10 mouse cellular contexts compared by ENCODE assay signal in the genomic region with DNA sequence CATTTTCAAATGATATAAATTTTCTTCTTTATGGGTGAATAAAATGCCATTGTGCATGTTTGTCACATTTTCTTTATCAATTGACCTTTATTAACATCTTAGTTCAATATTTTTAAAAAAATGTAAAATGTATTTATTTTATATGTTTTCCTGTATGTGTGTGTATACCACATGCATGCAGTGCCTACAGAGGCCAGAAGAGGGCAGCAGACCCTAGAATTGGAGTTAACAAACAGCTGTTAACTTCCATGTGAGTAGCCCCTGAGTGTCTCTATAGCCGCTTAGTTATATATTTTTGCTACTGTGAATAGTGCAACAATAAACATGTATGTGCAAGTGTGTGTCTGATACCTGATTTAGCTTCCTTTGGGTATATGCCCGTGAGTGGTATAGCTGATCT. TPM values are rescaled to one million over a fixed set of nuclear protein-coding genes. Genes with fewer than 3 reads are reported as not detected.
DNase-seq lines count a peak whose midpoint lies in the region; ATAC-seq and TF ChIP-seq lines count a peak whose summit lies in the region.
"Had no signal": no experiment of that assay in that cellular context is flagged by ENCODE, and none has a peak within 500 bp of the region (broad histone marks: within the 10 kb centered on the region; RNA-seq: fewer than 3 reads in every experiment).

No protein-coding gene starts in this region.

- no peak overlapping the region for H3K4me3 ChIP-seq in hindbrain, postnatal 0 days (ENCODE audit: low read length)
- no peak overlapping the region for H3K4me3 ChIP-seq in hindbrain, embryonic 13.5 days
- no peak overlapping the region for H3K4me3 ChIP-seq in embryonic facial prominence, embryonic 11.5 days (ENCODE audit: low read depth, low read length)

- H3K9ac ChIP-seq in hindbrain, postnatal 0 days (replicated peaks; ENCODE audit: low read length), result no peak overlapping the region
- no peak overlapping the region for H3K9ac ChIP-seq in hindbrain, embryonic 13.5 days
- no peak overlapping the region for H3K9ac ChIP-seq in embryonic facial prominence, embryonic 11.5 days (replicated peaks; ENCODE audit: low read length)

- no peak overlapping the region for H3K27ac ChIP-seq in hindbrain, postnatal 0 days
- H3K27ac ChIP-seq in hindbrain, embryonic 13.5 days, result no peak overlapping the region
- H3K27ac ChIP-seq in embryonic facial prominence, embryonic 11.5 days (replicated peaks; ENCODE audit: low read depth, low read length), result no peak overlapping the region
- H3K27ac ChIP-seq: macrophage had no signal

- H3K9me3 ChIP-seq in hindbrain, postnatal 0 days (ENCODE audit: low read length), result no peaks in the 10 kb centered on the region
- H3K9me3 ChIP-seq in hindbrain, embryonic 13.5 days, result no peaks in the 10 kb centered on the region; the same call in 1 of the 2 replicates
- H3K9me3 ChIP-seq in embryonic facial prominence, embryonic 11.5 days (replicated peaks; ENCODE audit: control insufficient read depth, low read length), result no peaks in the 10 kb centered on the region

- H3K36me3 ChIP-seq in hindbrain, postnatal 0 days (ENCODE audit: insufficient read depth, low read length), result no peaks in the 10 kb centered on the region
- H3K36me3 ChIP-seq in hindbrain, embryonic 13.5 days, result no peaks in the 10 kb centered on the region
- no peaks in the 10 kb centered on the region for H3K36me3 ChIP-seq in embryonic facial prominence, embryonic 11.5 days (replicated peaks; ENCODE audit: control insufficient read depth, insufficient read depth, low read depth, low read length)

- peak; percentile 59 for TF ChIP-seq CTCF in hindbrain, postnatal 0 days (IDR thresholded peaks at IDR 0.05; ENCODE audit: low read depth)

- H3K27me3 ChIP-seq in hindbrain, postnatal 0 days (ENCODE audit: insufficient read depth, low read length), result no peaks in the 10 kb centered on the region
- H3K27me3 ChIP-seq in hindbrain, embryonic 13.5 days, result no peaks in the 10 kb centered on the region
- H3K27me3 ChIP-seq in embryonic facial prominence, embryonic 11.5 days (ENCODE audit: control insufficient read depth, insufficient read depth, low read length), result no peaks in the 10 kb centered on the region

- DNase-seq in hindbrain, postnatal 0 days (ENCODE audit: low spot score), result peak; percentile 24
- DNase-seq in urinary bladder, postnatal 14 days (ENCODE audit: low spot score), result peak; percentile 3
- no peak for DNase-seq in urinary bladder, postnatal 36 days (ENCODE audit: low spot score in 2 of 2)
- peak; percentile 7 for DNase-seq in embryonic facial prominence, embryonic 11.5 days (ENCODE audit: low spot score)
- peak; percentile 5 for DNase-seq in spleen, adult 12 weeks (ENCODE audit: low spot score)
- no peak for DNase-seq in urinary bladder, adult 18-20 months (ENCODE audit: low spot score in 2 of 2)
- DNase-seq in heart, adult 8-10 months (ENCODE audit: low spot score), result no peak

- 92% methylated on average over 2 of the region's 2 CpGs for WGBS in hindbrain, postnatal 0 days
- WGBS in hindbrain, embryonic 13.5 days, result 93% methylated on average over 2 of the region's 2 CpGs
- WGBS in embryonic facial prominence, embryonic 11.5 days, result 98% methylated on average over 2 of the region's 2 CpGs

- no peak for ATAC-seq in hindbrain, postnatal 0 days
- ATAC-seq in hindbrain, embryonic 13.5 days (ENCODE audit: low FRiP score), result no peak
- ATAC-seq in embryonic facial prominence, embryonic 11.5 days (replicated peaks; ENCODE audit: insufficient number of reproducible peaks, low FRiP score, low TSS enrichment, low read depth), result no peak

- H3K4me1 ChIP-seq in hindbrain, postnatal 0 days (ENCODE audit: insufficient read depth, low read length), result no peaks in the 10 kb centered on the region
- no peaks in the 10 kb centered on the region for H3K4me1 ChIP-seq in hindbrain, embryonic 13.5 days (replicated peaks)
- H3K4me1 ChIP-seq in embryonic facial prominence, embryonic 11.5 days (ENCODE audit: control insufficient read depth, insufficient read depth, low read length), result no peaks in the 10 kb centered on the region

- H3K4me2 ChIP-seq in hindbrain, postnatal 0 days (ENCODE audit: low read depth, low read length), result no peak overlapping the region
- no peak overlapping the region for H3K4me2 ChIP-seq in hindbrain, embryonic 13.5 days
- no peak overlapping the region for H3K4me2 ChIP-seq in embryonic facial prominence, embryonic 11.5 days (ENCODE audit: low read depth, low read length)

RNA-seq across cellular contexts. Expression of a gene that starts 25.4 kb away (rescaled TPM):
- total RNA-seq in hindbrain, postnatal 0 days (2014; rRNA removed), result 4.7 and 7.4 TPM in 2 replicates
- 6.6 and 6.7 TPM in 2 replicates for polyA plus RNA-seq in hindbrain, postnatal 0 days (2015; fragmentation: Nextera tagmentation; extraction: Ambion mirVana)
- 6.7 and 9.3 TPM in 2 replicates for polyA plus RNA-seq in hindbrain, embryonic 13.5 days (2015; fragmentation: Nextera tagmentation; extraction: Ambion mirVana)
- polyA plus RNA-seq in embryonic facial prominence, embryonic 11.5 days (2014; fragmentation: Nextera tagmentation; extraction: Ambion mirVana), result 27.9 and 35.1 TPM in 2 replicates
- under 1 TPM in 3 of 4 experiments, not detected in 1; 0.09 to 0.43 (median 0.12) TPM for total RNA-seq in heart, adult 8-10 months (2022)

RNA-seq across cellular contexts. Expression of a gene that starts 38.3 kb away (rescaled TPM):
- 135 and 139 TPM in 2 replicates for total RNA-seq in hindbrain, postnatal 0 days (2014; rRNA removed)
- 92.4 and 93.4 TPM in 2 replicates for polyA plus RNA-seq in hindbrain, postnatal 0 days (2015; fragmentation: Nextera tagmentation; extraction: Ambion mirVana)
- 102 and 106 TPM in 2 replicates for polyA plus RNA-seq in hindbrain, embryonic 13.5 days (2015; fragmentation: Nextera tagmentation; extraction: Ambion mirVana)
- polyA plus RNA-seq in embryonic facial prominence, embryonic 11.5 days (2014; fragmentation: Nextera tagmentation; extraction: Ambion mirVana), result 13.9 and 15.5 TPM in 2 replicates
- total RNA-seq in heart, adult 8-10 months (2022), result 1 to 10 TPM in 3 of 4 experiments, under 1 TPM in 1; 0.63 to 2.1 (median 1.9) TPM
- total RNA-seq: common myeloid progenitor, adult 5-6 weeks had no signal
- polyA plus RNA-seq: macrophage had no signal

RNA-seq across cellular contexts. Expression of a gene that starts 56.5 kb away (rescaled TPM):
- 6.1 and 6.4 TPM in 2 replicates for total RNA-seq in hindbrain, postnatal 0 days (2014; rRNA removed)
- 6.3 TPM in 2 replicates for polyA plus RNA-seq in hindbrain, postnatal 0 days (2015; fragmentation: Nextera tagmentation; extraction: Ambion mirVana)
- 4.7 and 6.0 TPM in 2 replicates for polyA plus RNA-seq in hindbrain, embryonic 13.5 days (2015; fragmentation: Nextera tagmentation; extraction: Ambion mirVana)
- polyA plus RNA-seq in embryonic facial prominence, embryonic 11.5 days (2014; fragmentation: Nextera tagmentation; extraction: Ambion mirVana), result 10.7 and 14.1 TPM in 2 replicates
- 10 to 100 TPM; 36.6 to 58.7 (median 49.6) TPM for total RNA-seq in heart, adult 8-10 months (2022)

Comparison
In these comparisons a context has a peak if more than half of its experiments do, and no peak if none do; other contexts are left out.
1. DNase-seq: peak in hindbrain, postnatal 0 days (single experiment), urinary bladder, postnatal 14 days (single experiment), embryonic facial prominence, embryonic 11.5 days (single experiment) and spleen, adult 12 weeks (single experiment); none in urinary bladder, postnatal 36 days (0 of 2), urinary bladder, adult 18-20 months (0 of 2) and heart, adult 8-10 months (single experiment).